Mouse (Mus musculus) right cerebral cortex, postnatal 10 days (tissue): ENCODE measurements at regions not wholly inside any gene's neighbourhood (a gene's known extent, or its start where the extent isn't known, plus 50 kb on each side); places are given as distances from the start of the nearest gene placed in this dataset.
A peak's percentile ranks its signal among the peaks of the same experiment; 100 is the strongest.
"Not testable (repeated sequence)": the region's sequence is repeated elsewhere in the genome, so short reads cannot be mapped to it uniquely, and the experiment has no call there.

Experiments
- DNase-seq, 2 experiments: peaks; one replicate each; pipeline ENCODE4 v3.0.0; 2021; ENCODE audit warnings: low spot score in 2 of 2

GRCm38 (mm10) chr1:14688041-14688440, 1405.1 kb downstream of the 4930444P10Rik start:
- DNase-seq, result not testable (repeated sequence)

GRCm38 (mm10) chr1:14686172-14686571, 1407.0 kb downstream of the 4930444P10Rik start:
- DNase-seq, result no peak

- DNase-seq, result no peak
Measured at GRCm38 (mm10) chr1:14680443-14680842, 1412.7 kb downstream of the 4930444P10Rik start.

GRCm38 (mm10) chr1:14672393-14672999, 1420.6 kb downstream of the 4930444P10Rik start:
- DNase-seq, result no peak

- no peak for DNase-seq
Measured at GRCm38 (mm10) chr1:14662706-14663312, 1430.3 kb downstream of the 4930444P10Rik start.

GRCm38 (mm10) chr1:14661854-14662253, 1431.3 kb downstream of the 4930444P10Rik start:
- DNase-seq, result no peak

- DNase-seq, result no peak
Measured at GRCm38 (mm10) chr1:14650346-14650745, 1442.8 kb downstream of the 4930444P10Rik start.

GRCm38 (mm10) chr1:14635642-14636263, 1457.4 kb downstream of the 4930444P10Rik start:
- DNase-seq, result peak; percentile 44

GRCm38 (mm10) chr1:14631994-14632393, 1461.1 kb downstream of the 4930444P10Rik start:
- DNase-seq, result no peak

- DNase-seq, result no peak
Measured at GRCm38 (mm10) chr1:14627204-14627603, 1465.9 kb downstream of the 4930444P10Rik start.

GRCm38 (mm10) chr1:14626685-14627084, 1466.4 kb downstream of the 4930444P10Rik start:
- no peak for DNase-seq

GRCm38 (mm10) chr1:14620922-14621430, 1472.1 kb downstream of the 4930444P10Rik start:
- DNase-seq, result no peak

- no peak for DNase-seq
Measured at GRCm38 (mm10) chr1:14613232-14613894, 1479.8 kb downstream of the 4930444P10Rik start.

GRCm38 (mm10) chr1:14609054-14609453, 1484.1 kb downstream of the 4930444P10Rik start:
- no peak for DNase-seq

GRCm38 (mm10) chr1:14595961-14596360, 1497.2 kb downstream of the 4930444P10Rik start:
- DNase-seq, result no peak

- DNase-seq, result no peak
Measured at GRCm38 (mm10) chr1:14589905-14590304, 1503.2 kb downstream of the 4930444P10Rik start.

GRCm38 (mm10) chr1:14579376-14579775, 1513.7 kb downstream of the 4930444P10Rik start:
- no peak for DNase-seq

GRCm38 (mm10) chr1:14576263-14576662, 1516.9 kb downstream of the 4930444P10Rik start:
- DNase-seq, result no peak

GRCm38 (mm10) chr1:14570562-14570981, 1522.6 kb downstream of the 4930444P10Rik start:
- DNase-seq, result no peak

GRCm38 (mm10) chr1:14570113-14570512, 1523.0 kb downstream of the 4930444P10Rik start:
- DNase-seq, result no peak

- no peak for DNase-seq
Measured at GRCm38 (mm10) chr1:14567006-14567405, 1526.1 kb downstream of the 4930444P10Rik start.

- no peak for DNase-seq
Measured at GRCm38 (mm10) chr1:14566386-14566785, 1526.7 kb downstream of the 4930444P10Rik start.
